Mouse (Mus musculus): Measurements from ENCODE around the gene S100g.
A peak's percentile ranks its signal among the peaks of the same experiment; 100 is the strongest.

S100g gene

GRCm38 (mm10) chrX:162949811-162950439, 14.5 kb downstream of the S100g start:
- no peaks in the 10 kb centered on the region for H3K27me3 ChIP-seq (ENCODE audit: insufficient read depth, low read length)
- H3K9me3 ChIP-seq (ENCODE audit: low read length), result no peaks in the 10 kb centered on the region
- H3K4me1 ChIP-seq (replicated peaks; ENCODE audit: low read depth, low read length), result no peaks in the 10 kb centered on the region
- H3K4me3 ChIP-seq (replicated peaks; ENCODE audit: low read length), result no peak overlapping the region
- no peaks in the 10 kb centered on the region for H3K36me3 ChIP-seq (ENCODE audit: insufficient read depth, low read length)
- TF ChIP-seq NANOG (IDR thresholded peaks at IDR 0.05; ENCODE audit: borderline replicate concordance, low read length) (no peak), POU5F1 (IDR thresholded peaks at IDR 0.05; ENCODE audit: borderline replicate concordance, low read length) (no peak), CTCF (conservative IDR thresholded peaks at IDR 0.05; ENCODE audit: low read length) (peak; percentile 40)

DNA sequence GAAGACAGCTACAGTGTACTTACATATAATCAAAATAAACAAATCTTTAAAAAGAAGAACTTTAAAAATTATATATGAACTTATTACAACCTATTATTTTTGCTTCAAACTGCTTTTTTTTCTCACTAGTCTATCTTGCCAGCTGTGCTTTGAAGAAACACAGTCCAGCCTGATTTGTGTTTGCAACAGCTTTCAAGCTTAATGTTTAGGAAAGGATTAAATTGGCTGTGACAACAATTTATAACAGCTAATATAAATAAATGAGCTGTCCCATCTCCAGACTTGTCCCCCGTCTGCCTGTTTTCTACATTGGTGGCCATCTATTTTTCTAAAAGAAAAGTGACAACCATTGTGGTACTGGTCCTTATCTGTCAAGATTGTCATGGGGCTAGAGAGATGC, 22.4 kb downstream of the S100g start:
- H3K9me3 ChIP-seq (ENCODE audit: low read length), result no peaks in the 10 kb centered on the region
- H3K27me3 ChIP-seq (ENCODE audit: insufficient read depth, low read length), result no peaks in the 10 kb centered on the region
- no peak for TF ChIP-seq POU5F1 (IDR thresholded peaks at IDR 0.05; ENCODE audit: borderline replicate concordance, low read length)
- no peak for TF ChIP-seq NANOG (IDR thresholded peaks at IDR 0.05; ENCODE audit: borderline replicate concordance, low read length)
- TF ChIP-seq CTCF (conservative IDR thresholded peaks at IDR 0.05; ENCODE audit: low read length), result no peak

GRCm38 (mm10) chrX:162931467-162931866, 32.9 kb downstream of the S100g start:
- Histone ChIP-seq H3K36me3 (ENCODE audit: insufficient read depth, low read length) (peaks cover 4% of the 10 kb centered on the region; the same call in 1 of the 2 replicates), H3K9me3 (ENCODE audit: low read length) (no peaks in the 10 kb centered on the region), H3K27me3 (ENCODE audit: insufficient read depth, low read length) (no peaks in the 10 kb centered on the region), H3K4me3 (replicated peaks; ENCODE audit: low read length) (no peak overlapping the region), H3K4me1 (replicated peaks; ENCODE audit: low read depth, low read length) (no peaks in the 10 kb centered on the region)
- no peak for TF ChIP-seq POU5F1 (IDR thresholded peaks at IDR 0.05; ENCODE audit: borderline replicate concordance, low read length)
- TF ChIP-seq NANOG (IDR thresholded peaks at IDR 0.05; ENCODE audit: borderline replicate concordance, low read length), result no peak
- no peak for TF ChIP-seq CTCF (conservative IDR thresholded peaks at IDR 0.05; ENCODE audit: low read length)

More for the DNA sequence above, 22.4 kb downstream of the S100g start:
- H3K4me1 ChIP-seq (replicated peaks; ENCODE audit: low read depth, low read length), result no peaks in the 10 kb centered on the region
- H3K4me3 ChIP-seq (replicated peaks; ENCODE audit: low read length), result no peak overlapping the region
- peaks cover 3% of the 10 kb centered on the region; the same call in 1 of the 2 replicates for H3K36me3 ChIP-seq (ENCODE audit: insufficient read depth, low read length)

GRCm38 (mm10) chrX:162921487-162922125, 42.8 kb downstream of the S100g start:
- H3K4me1 ChIP-seq (replicated peaks; ENCODE audit: low read depth, low read length), result no peaks in the 10 kb centered on the region
- no peaks in the 10 kb centered on the region for H3K9me3 ChIP-seq (ENCODE audit: low read length)
- H3K36me3 ChIP-seq (ENCODE audit: insufficient read depth, low read length), result peaks cover 2% of the 10 kb centered on the region; the same call in 1 of the 2 replicates
- H3K27me3 ChIP-seq (ENCODE audit: insufficient read depth, low read length), result no peaks in the 10 kb centered on the region
- no peak for TF ChIP-seq CTCF (conservative IDR thresholded peaks at IDR 0.05; ENCODE audit: low read length)
- TF ChIP-seq NANOG (IDR thresholded peaks at IDR 0.05; ENCODE audit: borderline replicate concordance, low read length), result no peak
- no peak overlapping the region for H3K4me3 ChIP-seq (replicated peaks; ENCODE audit: low read length)

DNA sequence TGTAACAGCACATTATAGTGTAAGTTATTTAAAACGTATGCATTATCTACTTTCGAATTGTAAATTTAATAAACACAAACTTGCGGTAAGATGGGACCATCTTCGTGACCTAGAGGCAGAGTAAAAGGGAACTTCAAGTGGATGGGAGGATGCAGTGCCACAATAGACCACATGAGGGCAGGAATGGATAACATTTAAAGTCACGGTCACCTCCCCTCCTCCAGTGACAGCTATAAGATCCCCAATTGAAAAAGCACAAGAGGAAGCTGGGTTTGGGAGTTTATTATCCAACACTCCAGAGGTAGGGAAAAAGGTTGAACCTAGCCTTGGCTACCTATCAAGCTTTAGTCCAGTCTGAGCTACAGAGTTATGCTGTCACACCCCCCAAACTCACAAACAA, 48.7 kb downstream of the S100g start:
- no peaks in the 10 kb centered on the region for H3K27me3 ChIP-seq (ENCODE audit: insufficient read depth, low read length)
- no peaks in the 10 kb centered on the region for H3K4me1 ChIP-seq (replicated peaks; ENCODE audit: low read depth, low read length)
- TF ChIP-seq NANOG (IDR thresholded peaks at IDR 0.05; ENCODE audit: borderline replicate concordance, low read length), result no peak
- TF ChIP-seq CTCF (conservative IDR thresholded peaks at IDR 0.05; ENCODE audit: low read length), result peak; percentile 66
- H3K4me3 ChIP-seq (replicated peaks; ENCODE audit: low read length), result no peak overlapping the region
- no peaks in the 10 kb centered on the region for H3K9me3 ChIP-seq (ENCODE audit: low read length)
- H3K36me3 ChIP-seq (ENCODE audit: insufficient read depth, low read length), result peaks cover 21% of the 10 kb centered on the region

DNA sequence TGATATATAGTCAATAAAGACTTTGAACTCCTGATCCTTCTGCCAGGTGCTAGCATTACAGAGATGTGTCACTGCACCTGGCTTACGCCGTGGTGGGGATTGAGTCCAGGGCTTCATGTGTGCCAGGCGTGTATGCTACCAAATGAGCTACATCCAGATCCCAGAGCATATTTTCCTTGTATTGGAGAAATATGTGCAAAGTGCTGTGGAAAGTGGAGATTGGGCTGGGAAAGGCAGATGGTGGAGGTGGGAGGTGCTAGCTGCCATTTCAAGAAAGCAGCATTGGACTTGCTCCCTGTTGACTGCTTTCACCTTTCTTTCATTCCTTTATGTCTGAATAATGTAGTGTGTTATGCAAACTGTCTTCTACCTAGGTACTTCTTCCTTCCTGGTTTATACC, 50.7 kb downstream of the S100g start:
- no peaks in the 10 kb centered on the region for H3K9me3 ChIP-seq (ENCODE audit: low read length)
- TF ChIP-seq POU5F1 (IDR thresholded peaks at IDR 0.05; ENCODE audit: borderline replicate concordance, low read length), result no peak
- no peak for TF ChIP-seq NANOG (IDR thresholded peaks at IDR 0.05; ENCODE audit: borderline replicate concordance, low read length)
- TF ChIP-seq CTCF (conservative IDR thresholded peaks at IDR 0.05; ENCODE audit: low read length), result no peak
- no peak overlapping the region for H3K4me3 ChIP-seq (replicated peaks; ENCODE audit: low read length)
- H3K27me3 ChIP-seq (ENCODE audit: insufficient read depth, low read length), result no peaks in the 10 kb centered on the region
- no peaks in the 10 kb centered on the region for H3K4me1 ChIP-seq (replicated peaks; ENCODE audit: low read depth, low read length)
- H3K36me3 ChIP-seq (ENCODE audit: insufficient read depth, low read length), result peaks cover 25% of the 10 kb centered on the region

All from E14TG2a.4 (cell line).